Mouse (Mus musculus) myocyte (in vitro differentiated cells): ENCODE measurements around the gene Prrc2a.

Source experiments
- E2F4 ChIP-seq: IDR thresholded peaks from one replicate; pipeline ENCODE4 v1.6.1; 2011; ENCODE audit warnings: mild to moderate bottlenecking, control low read depth, moderate library complexity; ENCODE audit not compliant: insufficient read depth
- MAX ChIP-seq: IDR thresholded peaks from one replicate; pipeline ENCODE4 v1.6.1; 2011; ENCODE audit warnings: low read depth, mild to moderate bottlenecking, control low read depth
- MYOG ChIP-seq, 3 experiments: IDR thresholded peaks; one replicate each; pipeline ENCODE4 v1.6.1; 2011; ENCODE audit warnings: control low read depth in 2 of 3, low read depth in 2 of 3, mild to moderate bottlenecking in 2 of 3; ENCODE audit not compliant: insufficient read length in 2 of 3, control insufficient read depth in 1 of 3, insufficient read depth in 1 of 3
- POLR2A ChIP-seq: IDR thresholded peaks from one replicate; pipeline ENCODE4 v1.6.1; 2011; ENCODE audit warnings: low read depth, mild to moderate bottlenecking, control low read depth, moderate library complexity; ENCODE audit not compliant: insufficient read length
- TCF12 ChIP-seq: IDR thresholded peaks from one replicate; pipeline ENCODE4 v1.6.1; 2011; ENCODE audit warnings: mild to moderate bottlenecking, control low read depth; ENCODE audit not compliant: poor library complexity, insufficient read depth, severe bottlenecking
- USF1 ChIP-seq: IDR thresholded peaks from one replicate; pipeline ENCODE4 v1.6.1; 2011; ENCODE audit warnings: low read depth, mild to moderate bottlenecking, control low read depth, moderate library complexity

- TF ChIP-seq MYOG (IDR thresholded peaks at IDR 0.05; ENCODE audit: control insufficient read depth in 1 of 3, insufficient read depth in 1 of 3, insufficient read length in 2 of 3, low read depth in 2 of 3), result no peak
- TF ChIP-seq TCF12, result no peak
- no peak for TF ChIP-seq MAX
- no peak for TF ChIP-seq E2F4
- TF ChIP-seq POLR2A, result no peak
- no peak for TF ChIP-seq USF1
These were observed 56.6 kb downstream of the Prrc2a start, which contains the start of gene Ly6g5c for GRCm38 (mm10) chr17:35108097-35108496.
